Mouse (Mus musculus) retina, embryonic 14.5 days (tissue): Measurements from ENCODE around the gene Gng13.
A peak's percentile ranks its signal among the peaks of the same experiment; 100 is the strongest.
"Not testable (repeated sequence)": the region's sequence is repeated elsewhere in the genome, so short reads cannot be mapped to it uniquely, and the experiment has no call there.

ENCODE experiments used
- DNase-seq: peaks from one replicate; pipeline ENCODE4 v3.0.0-alpha.2; 2015; ENCODE audit warnings: low spot score

The Gng13 gene

DNA sequence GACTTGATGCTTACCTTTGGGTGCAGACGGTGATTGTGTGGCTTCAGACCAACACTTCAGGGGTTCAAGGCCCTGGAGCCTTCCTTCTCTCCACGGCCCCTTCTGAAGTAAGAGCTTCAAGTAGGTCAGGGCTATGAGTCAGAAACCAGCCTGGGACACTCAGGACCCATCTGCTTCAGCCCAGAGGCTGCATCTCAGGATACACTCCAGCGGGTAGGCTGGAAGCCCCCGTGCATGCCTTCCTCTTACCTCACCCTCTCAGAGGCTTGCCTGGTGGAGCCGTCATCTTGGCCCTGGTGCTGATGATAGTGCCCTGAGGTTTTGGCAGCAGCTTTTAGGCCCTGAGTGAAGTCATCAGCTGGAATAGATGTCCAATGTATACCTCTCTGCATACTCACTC, 18.3 kb downstream of the Gng13 start:
- no peak for DNase-seq

DNA sequence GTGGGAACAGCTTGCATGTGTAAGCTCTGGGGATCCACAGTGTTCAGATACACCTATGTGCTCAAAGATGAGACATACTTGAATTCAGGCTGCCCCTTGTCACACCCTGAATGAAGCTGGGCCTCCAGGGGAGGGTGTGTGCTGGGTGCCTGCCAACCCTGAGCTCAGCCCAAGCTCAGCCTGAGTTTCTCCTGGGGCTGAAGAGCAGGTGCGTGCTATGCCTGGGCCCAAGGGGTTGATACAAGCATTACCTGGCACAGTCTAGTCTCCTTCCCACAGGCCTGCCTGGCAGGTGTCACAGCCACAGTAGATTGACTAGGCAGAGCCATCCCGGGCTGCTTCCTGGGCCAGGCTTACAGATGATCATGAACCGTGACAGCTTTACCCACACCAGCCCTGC, 18.8 kb downstream of the Gng13 start, which contains the start of gene Mslnl:
Gene Mslnl (plus strand): TSS at position 298 of the 400 bp plus-strand sequence.
- no peak for DNase-seq

- no peak for DNase-seq
These were observed 21.9 kb downstream of the Gng13 start for GRCm38 (mm10) chr17:25738861-25739260.

- DNase-seq = not testable (repeated sequence)
These were observed 24.5 kb downstream of the Gng13 start for GRCm38 (mm10) chr17:25741471-25741870.

- no peak for DNase-seq
These were observed 26.9 kb downstream of the Gng13 start for GRCm38 (mm10) chr17:25743831-25744230.

DNA sequence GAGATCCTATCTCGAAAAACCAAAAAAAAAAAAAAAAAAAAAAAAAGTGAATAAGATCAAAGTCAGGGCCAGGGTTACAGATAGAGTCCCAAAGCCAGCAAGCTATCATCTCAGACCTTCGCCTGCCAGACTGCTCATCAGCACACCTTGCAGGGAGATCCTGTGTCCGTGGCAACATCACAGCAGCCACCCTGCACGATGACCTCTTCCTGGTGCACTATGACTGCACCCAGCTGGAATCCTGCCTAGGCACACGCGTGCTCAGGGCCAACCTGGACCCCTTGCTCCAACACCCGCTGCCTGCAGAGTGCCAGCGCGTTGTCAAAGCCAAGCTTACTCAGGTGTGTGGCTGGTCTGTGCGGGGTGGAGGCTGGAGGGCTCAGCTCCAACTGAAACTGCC, 27.3 kb downstream of the Gng13 start:
- no peak for DNase-seq

GRCm38 (mm10) chr17:25748238-25748637, 31.3 kb downstream of the Gng13 start:
- no peak for DNase-seq

GRCm38 (mm10) chr17:25749314-25749713, 32.3 kb downstream of the Gng13 start:
- no peak for DNase-seq

GRCm38 (mm10) chr17:25751446-25751845, 34.5 kb downstream of the Gng13 start:
- DNase-seq = no peak

GRCm38 (mm10) chr17:25754241-25754640, 37.3 kb downstream of the Gng13 start, which contains the start of gene Msln:
TSS of gene Msln (minus strand) at chr17:25754378.
- DNase-seq = no peak

GRCm38 (mm10) chr17:25755086-25755485, 38.1 kb downstream of the Gng13 start:
- no peak for DNase-seq

DNA sequence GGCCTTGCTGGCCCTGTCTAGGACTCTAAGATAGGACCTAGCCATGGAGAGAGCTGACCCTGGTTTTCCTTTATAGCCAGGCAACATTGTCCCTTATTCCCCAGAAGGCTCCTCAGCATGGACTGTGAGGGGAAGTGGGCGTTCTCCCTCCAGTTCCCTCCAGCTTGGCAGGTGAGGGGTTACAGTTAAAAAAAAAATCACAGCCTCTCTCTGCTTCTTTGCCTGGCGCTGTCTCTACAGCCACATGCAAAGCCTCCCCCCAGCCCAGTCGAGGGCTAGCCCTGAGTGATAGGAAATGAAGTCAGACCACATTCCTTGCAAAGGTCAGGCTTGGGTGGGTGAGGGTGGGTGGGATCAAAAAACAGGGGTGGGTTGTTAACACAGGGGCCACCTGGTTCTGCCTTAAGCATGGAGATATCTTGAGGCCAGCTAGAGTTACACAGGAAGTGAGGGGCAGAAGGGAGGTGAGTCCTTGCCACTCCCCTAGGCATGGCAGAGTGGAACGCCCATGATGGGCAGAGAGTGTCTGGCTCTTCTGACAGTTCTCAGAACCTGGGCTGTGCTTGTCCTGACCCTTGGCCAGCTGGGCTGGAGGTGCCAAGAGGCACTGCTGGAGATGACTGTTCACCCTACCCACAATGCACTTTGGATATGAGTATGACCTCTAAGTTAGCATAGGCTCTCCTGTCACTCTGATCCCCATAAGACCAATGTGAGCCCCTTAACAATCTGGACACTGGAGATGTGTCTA, 38.8 kb downstream of the Gng13 start:
- no peak for DNase-seq

DNA sequence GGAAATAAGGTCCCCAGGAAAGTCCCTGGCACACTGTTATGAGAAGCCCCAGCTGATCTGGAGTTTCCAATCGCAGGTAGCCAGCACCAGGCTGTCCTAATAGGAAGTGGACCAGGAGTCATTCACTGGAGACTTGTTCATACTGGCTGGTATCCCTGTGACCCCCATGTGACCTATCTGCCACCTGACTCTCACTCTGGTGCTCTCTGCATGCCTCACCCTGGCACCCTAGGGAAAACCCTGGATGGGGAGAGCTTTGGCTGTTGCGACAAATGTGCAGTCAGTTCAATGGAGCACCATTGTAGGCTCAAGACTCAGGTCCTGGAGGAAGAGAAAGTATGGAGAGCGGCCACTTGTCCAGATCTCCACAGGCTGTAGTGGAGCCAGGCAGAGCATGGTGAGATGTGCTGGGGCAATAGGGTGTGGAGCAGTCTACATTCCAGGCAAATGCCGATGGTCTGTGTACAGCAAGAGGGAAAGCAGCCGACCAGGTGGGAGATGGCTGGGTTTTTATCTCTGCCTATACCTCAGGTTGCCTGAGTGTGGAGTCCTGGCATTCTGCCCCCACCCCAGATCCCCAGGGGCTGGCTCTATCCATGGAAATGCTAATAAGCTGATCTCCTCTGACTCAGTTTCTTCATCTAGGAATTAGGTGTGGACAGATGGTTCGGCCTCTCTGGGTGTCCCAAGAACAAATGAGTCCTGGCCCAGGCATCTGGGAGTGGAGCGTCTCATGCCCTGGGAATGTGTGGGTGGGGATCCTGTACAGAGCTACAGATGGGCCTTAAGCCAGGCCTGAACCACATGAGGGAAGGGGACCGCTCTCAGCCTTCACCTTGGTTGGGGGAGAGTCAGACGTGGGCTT, 39.6 kb downstream of the Gng13 start:
- DNase-seq = no peak

GRCm38 (mm10) chr17:25757691-25758090, 40.7 kb downstream of the Gng13 start:
- DNase-seq = no peak

DNA sequence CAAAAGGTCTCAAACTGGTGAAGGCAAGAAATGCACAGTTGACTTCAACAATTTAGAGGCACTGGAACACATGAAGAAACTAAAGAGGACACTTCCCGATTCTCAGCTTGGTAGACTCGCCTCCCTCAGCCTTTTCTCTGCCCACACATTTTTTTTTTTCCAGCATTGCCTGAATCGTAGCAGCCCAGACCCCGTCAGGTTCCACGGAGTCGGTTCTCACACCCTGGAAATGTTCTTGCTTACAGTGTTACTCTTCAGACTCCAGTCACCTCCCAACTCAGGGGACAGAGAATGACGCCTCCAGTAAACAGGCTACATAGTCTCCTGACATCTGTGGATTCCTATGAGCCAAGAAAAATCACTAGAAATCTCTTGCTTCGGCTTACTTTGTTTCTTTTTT, 43.2 kb downstream of the Gng13 start:
- no peak for DNase-seq

DNA sequence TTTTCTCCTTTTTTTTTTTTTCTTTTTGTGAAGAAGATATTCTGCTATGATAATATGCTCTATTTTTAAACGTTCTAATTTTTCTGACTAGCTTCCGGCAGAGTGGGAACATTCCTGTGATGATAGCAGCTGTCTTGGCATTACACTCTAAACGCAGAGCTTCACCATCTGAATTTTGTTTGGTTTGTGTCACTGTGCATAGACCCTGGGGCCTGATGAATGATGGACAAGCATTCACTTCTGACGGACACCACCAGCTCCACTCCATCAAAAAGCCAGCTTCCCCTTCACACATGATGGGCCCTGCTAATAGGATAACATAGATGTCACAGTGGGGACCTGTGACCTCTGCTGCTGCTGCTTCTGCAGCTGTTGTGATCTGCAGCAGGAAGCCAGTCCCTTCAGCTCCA, 44.6 kb downstream of the Gng13 start:
- DNase-seq = peak; percentile 65

DNA sequence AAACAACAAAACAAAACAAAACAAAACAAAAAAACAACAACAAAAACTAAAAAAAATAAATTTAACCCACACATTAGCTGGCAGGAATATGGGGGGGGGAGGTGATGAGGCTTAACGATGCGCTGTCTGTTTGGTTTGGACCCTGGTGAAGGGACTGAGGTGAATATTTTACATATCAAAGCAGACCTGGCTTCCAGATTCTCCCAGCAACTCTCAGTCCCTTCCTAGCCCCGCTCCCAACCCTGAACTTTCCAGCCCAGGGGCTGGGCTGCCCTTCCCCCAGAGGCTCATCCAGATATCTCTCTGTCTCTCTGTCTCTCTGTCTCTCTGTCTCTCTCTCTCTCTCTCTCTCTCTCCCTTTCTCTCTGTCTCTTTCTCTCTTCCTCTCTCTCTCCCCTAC, 45.6 kb downstream of the Gng13 start:
- DNase-seq = no peak

DNA sequence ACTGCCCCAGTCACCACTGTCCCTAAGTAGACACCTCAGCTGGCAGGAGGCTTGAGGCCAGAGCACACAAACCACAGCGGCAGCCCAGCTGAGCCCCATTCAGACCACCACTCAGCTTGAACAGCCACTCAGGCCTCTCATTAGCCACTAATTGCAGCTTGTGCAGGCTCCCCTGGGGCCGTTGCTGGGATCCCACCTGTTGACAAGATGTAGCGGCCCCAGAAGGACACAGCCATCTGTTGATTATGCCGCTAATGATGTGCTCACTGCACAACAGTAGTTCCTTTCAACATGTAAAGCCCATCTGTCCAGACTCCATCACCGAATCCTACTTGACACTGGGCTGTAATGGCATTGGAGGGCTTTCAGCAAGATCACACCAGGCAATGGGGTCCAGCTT, 48.9 kb downstream of the Gng13 start:
- DNase-seq = peak; percentile 94
